Mouse (Mus musculus): ENCODE measurements around the gene Mad2l2. TPM values are rescaled to one million over a fixed set of nuclear protein-coding genes. Genes with fewer than 3 reads are reported as not detected.

Gene Mad2l2
- total RNA-seq (2021), result 10 to 100 TPM; 11.2 to 14.9 TPM

GRCm38 (mm10) chr4:148130133-148130532 is at the start of gene Mad2l2:
Gene Mad2l2 (plus strand): TSS chr4:148130384.
- no peak for DNase-seq (ENCODE audit: low spot score in 2 of 2)
- intact Hi-C loops (cut with DNase I), result no loop called here

DNA sequence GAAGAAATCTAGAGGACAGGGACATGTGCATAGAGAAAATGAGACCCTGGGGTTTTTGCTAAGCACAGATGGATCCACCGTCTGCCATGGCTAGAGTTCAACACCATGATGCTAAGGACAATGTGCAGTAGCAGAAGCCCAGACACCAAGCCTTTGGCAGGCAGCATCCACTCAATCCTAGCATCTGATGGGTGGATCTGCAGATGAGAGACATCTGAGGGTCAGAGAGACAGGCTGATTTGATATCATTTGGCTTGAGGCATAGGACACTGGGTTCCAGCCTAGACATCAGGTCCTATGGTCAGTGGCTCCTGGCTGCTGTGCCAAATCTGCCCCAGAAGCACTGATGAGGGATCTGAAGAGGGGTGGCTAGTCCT is 49.6 kb upstream of the Mad2l2 start:
- intact Hi-C loops (cut with DNase I), result no loop called here
- DNase-seq (ENCODE audit: low spot score in 2 of 2), result no peak

GRCm38 (mm10) chr4:148081201-148081600 is 49.0 kb upstream of the Mad2l2 start:
- no peak for DNase-seq (ENCODE audit: low spot score in 2 of 2)
- intact Hi-C loops (cut with DNase I), result no loop called here

DNA sequence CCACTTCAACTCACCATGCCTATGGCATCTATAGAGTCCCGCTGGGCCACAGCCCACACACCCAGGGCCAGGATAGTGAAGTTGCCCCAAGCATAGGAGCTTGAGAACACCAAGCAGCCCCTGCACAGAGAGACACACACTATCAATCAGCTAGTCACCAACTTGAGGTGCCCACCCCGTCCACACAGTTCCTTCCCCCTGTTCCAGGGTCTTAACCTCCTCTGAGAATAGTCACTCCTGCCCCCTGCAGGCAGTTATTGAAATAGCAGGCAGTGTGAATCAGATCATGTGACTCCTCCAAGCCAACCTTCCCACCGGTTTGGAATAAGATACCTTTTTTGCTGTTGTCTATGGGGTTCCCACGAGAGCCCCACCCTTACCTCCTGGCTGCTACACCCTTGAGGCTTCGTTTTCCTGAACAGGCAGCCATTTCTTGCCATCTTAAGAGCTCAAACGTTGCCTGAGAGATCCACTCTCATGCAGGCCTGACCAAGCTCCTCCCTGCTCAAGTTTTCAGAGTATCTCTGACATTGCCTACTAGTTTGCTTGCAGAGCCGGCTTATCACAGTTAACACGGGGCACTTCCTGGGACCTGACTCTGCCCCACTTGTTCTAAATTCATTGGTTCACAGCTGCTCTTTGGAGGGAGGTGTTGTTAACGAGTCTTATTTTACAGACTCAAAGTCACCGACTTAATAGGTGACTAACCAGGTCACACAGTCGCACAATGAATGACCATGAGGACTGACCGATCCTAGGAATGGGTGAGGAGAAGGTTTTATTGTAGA is 47.7 kb upstream of the Mad2l2 start:
- intact Hi-C loops (cut with DNase I), result no loop called here
- DNase-seq (ENCODE audit: low spot score in 2 of 2), result peak in 1 of 2 experiments; percentile 42

GRCm38 (mm10) chr4:148083176-148083899 is 46.8 kb upstream of the Mad2l2 start:
- intact Hi-C loops (cut with DNase I), result no loop called here
- DNase-seq (ENCODE audit: low spot score in 2 of 2), result no peak

DNA sequence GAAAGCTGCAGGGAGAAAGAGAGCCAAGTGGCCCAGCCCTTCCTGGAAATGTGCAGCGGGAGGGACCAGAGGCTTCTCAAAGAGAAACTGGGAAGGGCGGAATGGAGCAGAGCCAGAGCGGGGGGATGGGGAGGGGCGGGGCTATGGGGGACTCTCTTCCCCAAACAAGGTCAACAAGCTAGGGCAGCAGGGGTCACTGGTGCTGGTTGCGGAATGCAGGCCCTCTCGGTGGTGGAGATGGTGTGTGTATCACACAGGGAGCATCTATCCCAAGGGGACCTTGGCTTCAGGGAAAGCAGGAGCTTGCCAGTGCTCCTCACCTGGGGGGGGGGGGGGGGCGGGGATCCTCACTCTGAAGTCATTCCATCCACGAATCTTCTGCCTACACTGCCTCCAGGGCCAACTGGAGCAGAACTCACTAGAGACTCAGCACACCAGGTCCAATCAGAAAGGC is 45.9 kb upstream of the Mad2l2 start:
- intact Hi-C loops (cut with DNase I), result no loop called here
- no peak for DNase-seq (ENCODE audit: low spot score in 2 of 2)

- intact Hi-C loops (cut with DNase I), result no loop called here
- DNase-seq (ENCODE audit: low spot score in 2 of 2), result no peak
These were observed 44.9 kb upstream of the Mad2l2 start for GRCm38 (mm10) chr4:148085131-148085906.

DNA sequence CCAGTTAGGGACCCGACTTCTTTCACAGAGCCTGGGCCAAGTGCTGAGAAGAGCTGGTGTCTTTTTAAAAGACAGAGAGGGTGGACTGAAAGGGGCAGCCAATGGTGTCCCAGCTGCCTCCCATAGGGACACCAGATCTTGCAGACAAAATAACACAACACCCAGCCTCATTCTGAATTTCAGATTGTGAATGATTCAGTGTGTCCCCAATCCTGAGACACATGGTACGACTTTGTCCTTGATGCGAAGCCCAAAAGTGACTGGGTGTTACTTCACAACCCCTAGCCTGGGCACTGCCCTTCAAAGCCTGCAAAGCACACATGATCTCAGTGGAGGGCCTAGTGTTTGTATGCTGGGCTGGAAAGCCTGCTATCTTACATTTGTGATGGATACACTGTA is 44.3 kb upstream of the Mad2l2 start:
- DNase-seq (ENCODE audit: low spot score in 2 of 2), result no peak
- intact Hi-C loops (cut with DNase I), result no loop called here

DNA sequence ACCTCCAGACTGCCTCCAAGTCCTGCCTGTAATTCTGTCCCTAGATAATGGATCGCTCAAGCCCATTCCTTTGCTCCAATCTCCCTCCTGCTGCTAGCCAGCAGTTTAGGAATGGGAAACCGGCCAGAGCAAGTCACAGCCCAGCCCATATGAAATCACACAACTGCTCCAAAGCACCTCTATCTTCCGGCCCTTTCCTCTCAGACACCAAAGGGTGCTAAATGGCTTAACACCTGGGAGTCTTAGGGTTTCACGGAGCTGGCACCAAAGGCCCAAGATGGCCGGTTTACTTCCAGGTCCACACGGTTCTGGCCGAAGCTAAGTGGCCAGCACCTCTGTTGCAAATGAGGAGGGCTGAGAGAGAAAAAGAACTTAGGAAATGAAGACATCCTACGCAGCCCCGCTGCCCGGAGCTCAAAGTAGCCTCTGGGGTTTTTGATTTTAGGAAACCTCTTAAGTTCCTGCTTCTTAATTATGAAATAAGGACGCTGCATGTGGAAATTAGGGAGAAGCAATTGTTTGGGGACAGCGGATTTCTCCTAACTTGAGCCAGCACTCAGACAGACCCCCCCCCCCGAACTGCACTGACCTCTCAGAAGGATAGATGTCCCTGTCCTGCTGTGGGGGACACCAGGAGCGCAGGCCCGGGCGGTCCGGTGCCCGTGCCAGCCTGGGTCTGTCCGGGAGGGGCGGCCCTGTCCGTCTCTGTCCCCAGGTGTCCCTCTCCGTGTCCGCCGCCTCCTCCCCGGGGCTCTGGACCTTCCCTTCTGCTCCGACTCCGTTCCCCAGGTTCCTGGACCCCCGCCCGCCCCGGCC is 42.9 kb upstream of the Mad2l2 start:
- intact Hi-C loops (cut with DNase I), result no loop called here
- no peak for DNase-seq (ENCODE audit: low spot score in 2 of 2)

DNA sequence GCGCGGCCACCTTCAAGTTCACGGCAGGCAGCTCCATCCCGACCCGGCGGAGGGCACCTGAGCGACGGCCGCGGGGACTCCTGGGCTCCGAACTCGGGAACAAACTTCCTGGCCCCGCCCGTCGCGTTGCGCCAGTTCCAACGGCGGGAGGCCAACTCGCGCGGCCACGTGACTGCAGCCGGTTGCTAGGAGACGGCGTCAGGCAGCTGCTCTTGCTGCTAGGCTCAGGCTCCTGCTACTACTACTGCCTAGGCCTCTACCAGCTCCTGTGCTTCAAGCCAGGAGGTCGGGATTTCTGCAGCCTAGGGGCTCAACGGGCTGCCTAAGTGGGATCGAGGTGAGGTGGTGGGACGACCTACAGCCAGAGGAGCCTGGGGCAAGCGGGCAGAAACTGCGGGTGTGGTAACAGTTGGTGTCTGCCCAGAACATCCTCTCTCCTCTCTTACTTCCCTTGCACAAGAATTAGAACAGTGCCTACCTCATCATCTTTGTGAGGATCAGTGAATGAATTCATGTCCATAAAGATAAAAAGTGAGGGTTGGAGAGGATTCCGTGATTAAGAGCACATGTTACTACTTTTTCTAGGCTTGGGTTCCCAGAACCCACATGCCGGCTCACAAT is 42.2 kb upstream of the Mad2l2 start, which contains the start of gene Agtrap:
TSS of gene Agtrap (minus strand) at position 125 of the 621 bp plus-strand sequence.
- intact Hi-C loops (cut with DNase I), result no loop called here

DNA sequence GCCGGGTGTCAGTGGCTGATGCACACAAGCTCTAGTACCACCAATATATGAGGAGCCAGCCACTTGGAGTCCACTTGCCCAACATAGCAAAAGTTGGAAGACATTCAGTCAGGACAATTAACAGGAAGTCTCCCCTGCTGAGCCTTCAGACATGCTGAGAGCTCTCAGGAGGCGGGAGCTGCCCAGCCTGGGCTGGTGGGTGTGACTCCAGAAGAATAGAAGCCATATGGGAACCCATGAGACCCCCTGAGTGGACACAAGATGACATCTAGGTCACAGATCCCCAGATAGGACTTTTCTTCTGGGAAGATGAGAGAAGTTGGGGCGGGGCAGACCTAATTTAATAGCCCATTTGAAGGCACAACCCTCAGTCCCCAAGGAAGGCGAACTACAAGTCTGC is 41.0 kb upstream of the Mad2l2 start:
- intact Hi-C loops (cut with DNase I), result no loop called here
- DNase-seq (ENCODE audit: low spot score in 2 of 2), result no peak

More for the DNA sequence above, 42.2 kb upstream of the Mad2l2 start, which contains the start of gene Agtrap:
- peak; percentile 93 to 96 for DNase-seq (ENCODE audit: low spot score in 2 of 2)

GRCm38 (mm10) chr4:148091181-148091580 is 39.0 kb upstream of the Mad2l2 start:
- DNase-seq (ENCODE audit: low spot score in 2 of 2), result no peak
- intact Hi-C loops (cut with DNase I), result no loop called here

DNA sequence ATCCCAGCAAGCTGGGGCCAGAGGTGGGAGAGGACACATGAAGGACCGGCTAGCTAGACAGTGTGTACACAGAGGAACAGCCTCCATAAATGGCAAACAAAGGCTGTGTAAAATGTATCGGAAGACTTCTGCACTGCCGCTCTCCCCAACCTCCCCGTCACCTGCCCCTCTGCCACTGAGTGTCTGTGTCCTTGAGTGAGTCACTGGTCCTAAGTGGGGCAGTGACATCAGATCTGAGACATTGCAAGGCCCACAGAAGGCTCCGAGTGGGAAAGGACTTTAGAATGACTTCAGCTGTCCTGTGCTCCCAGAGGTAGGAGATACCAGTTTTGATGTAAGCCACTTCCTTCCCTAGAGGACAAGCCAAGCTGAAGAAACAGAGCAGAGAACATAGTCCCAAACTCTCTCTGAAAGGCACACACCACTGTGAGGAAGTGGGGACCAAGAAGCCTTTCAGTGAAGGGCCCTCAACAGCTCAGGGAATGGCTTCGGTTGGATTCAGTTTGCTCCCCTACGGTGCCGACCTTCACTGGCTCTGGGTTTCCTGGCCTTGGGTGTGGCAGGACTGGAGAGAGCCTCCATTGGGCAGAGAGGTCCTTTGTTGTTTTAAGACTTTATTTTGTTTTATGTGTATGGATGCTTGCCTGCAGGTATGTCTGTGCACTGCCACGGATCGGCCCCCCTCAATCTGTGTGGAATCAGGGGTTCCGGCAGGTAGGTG is 37.5 kb upstream of the Mad2l2 start:
- no peak for DNase-seq (ENCODE audit: low spot score in 2 of 2)
- intact Hi-C loops (cut with DNase I), result no loop called here

DNA sequence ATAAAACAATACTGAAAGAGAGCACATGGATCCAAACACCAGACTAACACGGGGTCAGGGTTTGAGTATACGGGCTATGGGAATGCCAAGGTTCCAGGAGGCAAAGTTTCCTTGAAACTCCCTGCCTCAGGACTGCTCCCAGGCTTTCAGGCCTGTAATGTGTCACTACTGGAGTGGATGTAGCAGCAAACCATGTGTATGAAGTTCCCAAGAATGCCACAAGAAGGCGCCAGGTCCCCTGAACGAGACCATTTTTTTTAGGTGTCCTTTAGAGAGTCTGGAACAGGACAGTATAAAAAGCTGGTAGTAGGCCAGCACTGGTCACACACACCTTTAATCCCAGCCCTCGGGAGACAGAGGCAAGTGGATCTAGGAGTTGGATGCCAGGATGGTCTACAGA is 36.0 kb upstream of the Mad2l2 start:
- intact Hi-C loops (cut with DNase I), result no loop called here
- DNase-seq (ENCODE audit: low spot score in 2 of 2), result no peak

GRCm38 (mm10) chr4:148095081-148095480 is 35.1 kb upstream of the Mad2l2 start:
- no peak for DNase-seq (ENCODE audit: low spot score in 2 of 2)
- intact Hi-C loops (cut with DNase I), result no loop called here

- intact Hi-C loops (cut with DNase I), result no loop called here
- no peak for DNase-seq (ENCODE audit: low spot score in 2 of 2)
These were observed 32.2 kb upstream of the Mad2l2 start for GRCm38 (mm10) chr4:148097936-148098335.

GRCm38 (mm10) chr4:148098666-148099065 is 31.5 kb upstream of the Mad2l2 start:
- no peak for DNase-seq (ENCODE audit: low spot score in 2 of 2)

DNA sequence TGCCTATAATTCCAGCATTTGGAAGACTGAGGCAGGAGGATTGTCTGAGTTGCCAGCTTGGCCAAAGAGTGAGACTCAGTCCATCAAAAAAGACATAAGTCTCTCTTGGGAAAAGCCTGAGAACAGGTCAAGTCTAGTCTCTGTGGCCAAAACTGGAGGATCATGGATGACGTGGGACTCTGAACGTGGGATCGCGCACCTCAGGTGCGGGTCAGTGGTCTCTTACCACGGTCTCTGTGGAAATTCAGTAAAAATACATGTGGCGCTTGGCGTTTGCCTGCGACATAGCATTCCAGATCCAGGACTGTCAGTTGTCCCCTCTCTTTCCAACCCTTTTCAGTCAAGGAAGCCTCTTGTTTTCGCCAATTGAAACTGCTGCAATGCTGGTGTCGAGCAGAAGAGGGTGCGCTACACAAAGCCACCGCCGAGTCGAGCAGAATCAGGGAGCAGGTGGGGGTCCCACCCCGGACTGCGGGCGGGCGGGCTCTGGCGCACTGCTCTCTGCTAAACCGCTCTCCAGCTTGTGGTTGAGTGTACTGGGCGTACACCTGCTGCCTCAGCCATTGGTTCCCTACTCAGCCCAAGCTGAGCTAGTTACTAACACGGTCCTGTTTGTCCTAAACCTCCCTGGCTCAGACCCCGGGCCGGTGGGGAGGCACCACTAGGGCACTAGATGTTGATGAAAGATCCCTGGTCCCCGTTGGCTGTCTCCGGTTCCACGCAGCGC is 28.2 kb upstream of the Mad2l2 start:
- intact Hi-C loops (cut with DNase I), result no loop called here
- DNase-seq (ENCODE audit: low spot score in 2 of 2), result peak; percentile 68 to 80

More at GRCm38 (mm10) chr4:148098666-148099065, 31.5 kb upstream of the Mad2l2 start:
- intact Hi-C loops (cut with DNase I), result no loop called here
